Mouse (Mus musculus) forebrain, embryonic 14.5 days (tissue): Measurements from ENCODE around the gene Arhgef12. TPM values are rescaled to one million over a fixed set of nuclear protein-coding genes. Genes with fewer than 3 reads are reported as not detected.

ENCODE experiments used
- ATAC-seq: fragments of 200-750 bp; cut with Nextera tagmentation; 2 replicates; pipeline ENCODE4 v1.8.0; 2017; ENCODE audit warnings: mild to moderate bottlenecking, moderate library complexity
- DNase-seq: peaks from one replicate; pipeline ENCODE4 v3.0.0-alpha.2; 2015; ENCODE audit warnings: low spot score
- H3K27ac ChIP-seq: fragments of 300-500 bp; sonication (generic); 2 replicates; pipeline ENCODE4 v1.5.1; 2014; ENCODE audit warnings: low read depth, mild to moderate bottlenecking, control low read depth, low read length, moderate library complexity
- H3K27me3 ChIP-seq: fragments of 300-500 bp; sonication (generic); replicated peaks from 2 replicates; pipeline ENCODE4 v1.6.1; 2014; ENCODE audit warnings: low read length, control low read depth, mixed read lengths; ENCODE audit not compliant: control insufficient read depth, insufficient read depth
- H3K36me3 ChIP-seq: fragments of 300-500 bp; sonication (generic); 2 replicates; pipeline ENCODE4 v1.6.1; 2014; ENCODE audit warnings: low read length, control low read depth; ENCODE audit not compliant: control insufficient read depth, insufficient read depth
- H3K4me1 ChIP-seq: fragments of 300-500 bp; sonication (generic); 2 replicates; pipeline ENCODE4 v1.6.1; 2014; ENCODE audit warnings: antibody characterized with exemption, low read length, control low read depth; ENCODE audit not compliant: control insufficient read depth, insufficient read depth
- H3K4me2 ChIP-seq: fragments of 300-500 bp; sonication (generic); 2 replicates; pipeline ENCODE4 v1.6.1; 2014; ENCODE audit warnings: mild to moderate bottlenecking, control low read depth, low read length
- H3K4me3 ChIP-seq: fragments of 300-500 bp; sonication (generic); 2 replicates; pipeline ENCODE4 v1.5.1; 2014; ENCODE audit warnings: low read depth, low read length, control low read depth
- H3K9ac ChIP-seq: fragments of 300-500 bp; sonication (generic); 2 replicates; pipeline ENCODE4 v1.6.1; 2014; ENCODE audit warnings: mild to moderate bottlenecking, low read length, control low read depth, moderate library complexity
- H3K9me3 ChIP-seq: fragments of 300-500 bp; sonication (generic); replicated peaks from 2 replicates; pipeline ENCODE4 v1.6.1; 2016; ENCODE audit warnings: low read length, control low read depth, mixed read lengths; ENCODE audit not compliant: control insufficient read depth
- WGBS: fragments of 180-500 bp; shearing (Covaris S2); extraction: QIAGEN DNeasy Blood & Tissue Kit; methylation state at CpG from one replicate; pipeline ENCODE4 v1.1.7; 2014; 5-methylcytosine and 5-hydroxymethylcytosine counted together
- polyA plus RNA-seq: library from polyadenylated mRNA; unstranded; fragments of >200 nt; fragmentation: Nextera tagmentation; extraction: Ambion mirVana; gene quantifications from 2 replicates; pipeline ENCODE4 v1.2.1, GENCODE M21; 2014

The Arhgef12 gene
- polyA plus RNA-seq, 1 experiment from 2014 or later = 14.2 TPM

DNA sequence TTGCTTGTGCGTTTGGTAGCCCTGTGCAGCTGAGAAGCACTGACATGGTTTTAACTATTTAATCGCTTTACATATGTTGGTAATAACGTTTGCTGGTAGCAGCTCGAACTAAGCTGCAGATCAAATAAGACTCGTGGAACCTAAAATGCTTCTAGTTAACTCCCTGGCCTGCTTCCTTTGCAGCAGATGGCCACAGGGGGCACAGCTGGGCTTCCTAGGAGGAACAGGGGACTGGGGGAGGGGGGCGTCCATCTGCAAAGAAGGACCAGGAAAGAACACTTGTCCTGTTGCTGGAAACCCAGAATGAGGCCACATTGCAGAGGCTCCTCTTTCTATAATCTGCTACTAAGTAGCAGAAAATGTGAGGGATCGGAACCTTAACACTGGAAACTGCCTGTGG is 186.8 kb downstream of the Arhgef12 start:
- Histone ChIP-seq H3K27me3 (no peaks in the 10 kb centered on the region), H3K9ac (no peak overlapping the region), H3K27ac (no peak overlapping the region), H3K4me3 (no peak overlapping the region), H3K4me1 (peaks cover 6% of the 10 kb centered on the region), H3K4me2 (no peak overlapping the region), H3K36me3 (no peaks in the 10 kb centered on the region), H3K9me3 (no peaks in the 10 kb centered on the region)
- ATAC-seq (no peak), DNase-seq (peak; percentile 53)
- WGBS = 46% methylated on average over 7 of the region's 7 CpGs

DNA sequence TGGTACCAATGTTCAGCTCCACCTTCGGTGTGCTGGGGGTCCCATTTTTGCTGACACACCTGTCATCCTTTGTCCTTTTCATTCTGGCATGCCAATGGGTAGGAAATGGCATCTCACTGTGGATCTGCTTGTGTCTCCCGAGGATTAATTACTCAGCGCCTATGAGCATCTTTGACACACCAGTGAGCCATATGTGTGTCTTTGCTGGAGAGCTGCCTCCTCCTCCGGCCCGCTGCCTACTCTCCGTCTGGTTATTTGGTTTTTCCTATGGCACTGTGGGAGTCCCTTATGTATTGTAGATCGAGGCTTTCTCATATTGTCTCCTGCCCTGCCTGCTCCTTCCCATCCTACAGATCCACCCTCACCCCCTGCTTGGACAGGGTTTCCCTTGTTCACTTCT is 189.1 kb downstream of the Arhgef12 start:
- Histone ChIP-seq H3K9me3 (no peaks in the 10 kb centered on the region), H3K9ac (no peak overlapping the region), H3K4me1 (peaks cover 6% of the 10 kb centered on the region), H3K36me3 (no peaks in the 10 kb centered on the region), H3K4me3 (no peak overlapping the region), H3K4me2 (no peak overlapping the region), H3K27ac (no peak overlapping the region), H3K27me3 (no peaks in the 10 kb centered on the region)
- WGBS = 83% methylated on average over 7 of the region's 7 CpGs
- DNase-seq = no peak
- no peak for ATAC-seq

Other genes with a start within 250 kb of the Arhgef12 start
- gene Grik4, start 162.7 kb downstream of the Arhgef12 start, polyA plus RNA-seq = 1.4 and 1.9 TPM in 2 replicates
- 8.2 and 9.2 TPM in 2 replicates for gene Tmem136, start 9.3 kb upstream of the Arhgef12 start, polyA plus RNA-seq
- not detected in 2 replicates for gene Pou2f3, start 103.1 kb upstream of the Arhgef12 start, polyA plus RNA-seq
- gene Oaf, start 132.7 kb upstream of the Arhgef12 start, polyA plus RNA-seq = 7.0 and 10.3 TPM in 2 replicates
- not detected in 2 replicates for gene Trim29, start 203.6 kb upstream of the Arhgef12 start, polyA plus RNA-seq